Mouse (Mus musculus) G1E (cell line): ENCODE measurements at regions not wholly inside any gene's neighbourhood (a gene's known extent, or its start where the extent isn't known, plus 50 kb on each side); places are given as distances from the start of the nearest gene placed in this dataset.

Experiments
- ATAC-seq: 2 replicates; pipeline ENCODE4 v1.8.0; 2016; ENCODE audit warnings: mild to moderate bottlenecking; ENCODE audit not compliant: insufficient number of reproducible peaks, poor library complexity, low FRiP score, severe bottlenecking; ENCODE audit errors: extremely low read depth
- DNase-seq: peaks from one replicate; pipeline ENCODE4 v3.0.0; 2012; ENCODE audit warnings: low spot score
- H3K27me3 ChIP-seq: 2 replicates; pipeline ENCODE4 v1.6.1; 2012; ENCODE audit warnings: mild to moderate bottlenecking, low read length, inconsistent platforms; ENCODE audit not compliant: insufficient read depth
- H3K36me3 ChIP-seq: replicated peaks from 2 replicates; pipeline ENCODE3; 2012; ENCODE audit warnings: mild to moderate bottlenecking, inconsistent platforms
- H3K4me1 ChIP-seq: 2 replicates; pipeline ENCODE4 v1.6.1; 2012; ENCODE audit warnings: low read depth, low read length, inconsistent platforms, mixed read lengths; ENCODE audit not compliant: insufficient read depth
- H3K4me3 ChIP-seq: 2 replicates; pipeline ENCODE4 v1.5.1; 2012; ENCODE audit warnings: low read depth, mild to moderate bottlenecking, inconsistent platforms, low read length, moderate library complexity, mixed read lengths
- H3K9me3 ChIP-seq: replicated peaks from 2 replicates; pipeline ENCODE4 v1.6.1; 2012; ENCODE audit warnings: inconsistent platforms
- CTCF ChIP-seq: IDR thresholded peaks from 2 replicates; pipeline ENCODE4 v1.5.1; 2012; ENCODE audit warnings: low read depth, low read length, inconsistent platforms, mixed read lengths
- GATA1 ChIP-seq: IDR thresholded peaks from 2 replicates; pipeline ENCODE4 v1.6.1; 2012; ENCODE audit warnings: borderline replicate concordance, low read length, inconsistent platforms, mixed read lengths
- GATA2 ChIP-seq: IDR thresholded peaks from 2 replicates; pipeline ENCODE4 v1.6.1; 2012; ENCODE audit warnings: low read depth, low read length, inconsistent platforms, borderline replicate concordance
- POLR2AphosphoS5 ChIP-seq: IDR thresholded peaks from 2 replicates; pipeline ENCODE4 v1.6.1; 2012; ENCODE audit warnings: low read depth, low read length, inconsistent platforms; ENCODE audit not compliant: insufficient replicate concordance
- TAL1 ChIP-seq: conservative IDR thresholded peaks from 2 replicates; pipeline ENCODE4 v1.6.1; 2012; ENCODE audit warnings: low read depth, low read length, inconsistent platforms, mixed read lengths

- H3K27me3 ChIP-seq = no peaks in the 10 kb centered on the region
- ATAC-seq = no peak
Observed at GRCm38 (mm10) chr5:39557376-39558001, 197.8 kb downstream of the Hs3st1 start.

GRCm38 (mm10) chr5:39537044-39537443 lies 218.2 kb downstream of the Hs3st1 start:
- TF ChIP-seq POLR2AphosphoS5 (no peak), GATA1 (no peak), GATA2 (no peak), CTCF (no peak), TAL1 (no peak)
- no peak for ATAC-seq
- no peak for DNase-seq

More at GRCm38 (mm10) chr5:39557376-39558001, 197.8 kb downstream of the Hs3st1 start:
- no peak overlapping the region for H3K4me3 ChIP-seq
- no peaks in the 10 kb centered on the region for H3K36me3 ChIP-seq
- peaks cover 4% of the 10 kb centered on the region; the same call in 1 of the 2 replicates for H3K9me3 ChIP-seq
- DNase-seq = no peak
- TF ChIP-seq CTCF (no peak), GATA1 (no peak), POLR2AphosphoS5 (no peak), GATA2 (no peak), TAL1 (no peak)
- H3K4me1 ChIP-seq = no peaks in the 10 kb centered on the region

GRCm38 (mm10) chr5:39536351-39536750 lies 218.9 kb downstream of the Hs3st1 start:
- TF ChIP-seq TAL1 (no peak), CTCF (no peak), GATA2 (no peak), POLR2AphosphoS5 (no peak), GATA1 (no peak)
- ATAC-seq = no peak
- no peaks in the 10 kb centered on the region; the same call in 1 of the 2 replicates for H3K9me3 ChIP-seq

More at GRCm38 (mm10) chr5:39537044-39537443, 218.2 kb downstream of the Hs3st1 start:
- H3K9me3 ChIP-seq = no peaks in the 10 kb centered on the region; the same call in 1 of the 2 replicates
- H3K36me3 ChIP-seq = no peaks in the 10 kb centered on the region
- H3K27me3 ChIP-seq = no peaks in the 10 kb centered on the region
- H3K4me1 ChIP-seq = no peaks in the 10 kb centered on the region
- H3K4me3 ChIP-seq = no peak overlapping the region

GRCm38 (mm10) chr5:39510246-39510645 lies 245.0 kb downstream of the Hs3st1 start:
- TF ChIP-seq TAL1 (no peak), CTCF (no peak), POLR2AphosphoS5 (no peak), GATA1 (no peak), GATA2 (no peak)
- Histone ChIP-seq H3K27me3 (no peaks in the 10 kb centered on the region), H3K36me3 (no peaks in the 10 kb centered on the region), H3K9me3 (no peaks in the 10 kb centered on the region), H3K4me3 (no peak overlapping the region), H3K4me1 (no peaks in the 10 kb centered on the region)
- DNase-seq (no peak), ATAC-seq (no peak)

More at GRCm38 (mm10) chr5:39536351-39536750, 218.9 kb downstream of the Hs3st1 start:
- H3K36me3 ChIP-seq = no peaks in the 10 kb centered on the region
- no peak for DNase-seq
- no peaks in the 10 kb centered on the region for H3K27me3 ChIP-seq
- no peaks in the 10 kb centered on the region for H3K4me1 ChIP-seq
- H3K4me3 ChIP-seq = no peak overlapping the region

- Histone ChIP-seq H3K4me3 (no peak overlapping the region), H3K9me3 (no peaks in the 10 kb centered on the region), H3K4me1 (no peaks in the 10 kb centered on the region), H3K27me3 (no peaks in the 10 kb centered on the region), H3K36me3 (no peaks in the 10 kb centered on the region)
- TF ChIP-seq GATA2 (no peak), POLR2AphosphoS5 (no peak)
- no peak for DNase-seq
- no peak for ATAC-seq
Observed at GRCm38 (mm10) chr5:39482756-39483155, 272.5 kb downstream of the Hs3st1 start.

- ATAC-seq (no peak), DNase-seq (no peak)
- Histone ChIP-seq H3K27me3 (no peaks in the 10 kb centered on the region), H3K4me3 (no peak overlapping the region), H3K36me3 (no peaks in the 10 kb centered on the region), H3K9me3 (no peaks in the 10 kb centered on the region), H3K4me1 (no peaks in the 10 kb centered on the region)
- TF ChIP-seq CTCF (no peak), GATA1 (no peak), GATA2 (no peak), POLR2AphosphoS5 (no peak), TAL1 (no peak)
Observed at GRCm38 (mm10) chr5:39458116-39458525, 297.2 kb downstream of the Hs3st1 start.

- no peak for ATAC-seq
- Histone ChIP-seq H3K36me3 (no peaks in the 10 kb centered on the region), H3K4me1 (no peaks in the 10 kb centered on the region), H3K4me3 (no peak overlapping the region), H3K27me3 (no peaks in the 10 kb centered on the region), H3K9me3 (no peaks in the 10 kb centered on the region)
- TF ChIP-seq CTCF (no peak), GATA2 (no peak), TAL1 (no peak), POLR2AphosphoS5 (no peak), GATA1 (no peak)
- no peak for DNase-seq
Observed at GRCm38 (mm10) chr5:39453706-39454105, 301.6 kb downstream of the Hs3st1 start.
